Mouse (Mus musculus): ENCODE measurements around the gene Fis1.

Fis1 gene

DNA sequence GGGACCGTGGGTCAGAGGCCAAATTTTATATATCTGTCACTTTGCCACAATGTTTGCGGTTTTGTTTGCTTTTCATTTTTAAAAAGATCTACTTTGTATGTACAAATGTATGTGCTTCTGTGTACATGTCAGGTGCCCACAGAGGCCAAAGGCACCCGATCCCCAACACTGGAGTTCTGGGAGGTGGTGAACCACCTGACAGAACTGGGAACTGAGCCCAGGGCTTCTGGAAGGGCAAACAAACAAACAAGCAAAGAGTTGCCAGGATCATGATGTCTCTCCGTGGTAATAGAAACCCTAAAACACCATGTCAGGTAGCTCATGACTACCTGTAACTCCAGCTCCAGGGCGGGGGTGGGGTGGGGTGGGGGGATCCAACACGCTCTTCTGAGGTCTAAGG lies 7.0 kb downstream of the Fis1 start:
- TF ChIP-seq GATA4 (IDR thresholded peaks at IDR 0.05; ENCODE audit: insufficient replicate concordance, low read length), result no peak

DNA sequence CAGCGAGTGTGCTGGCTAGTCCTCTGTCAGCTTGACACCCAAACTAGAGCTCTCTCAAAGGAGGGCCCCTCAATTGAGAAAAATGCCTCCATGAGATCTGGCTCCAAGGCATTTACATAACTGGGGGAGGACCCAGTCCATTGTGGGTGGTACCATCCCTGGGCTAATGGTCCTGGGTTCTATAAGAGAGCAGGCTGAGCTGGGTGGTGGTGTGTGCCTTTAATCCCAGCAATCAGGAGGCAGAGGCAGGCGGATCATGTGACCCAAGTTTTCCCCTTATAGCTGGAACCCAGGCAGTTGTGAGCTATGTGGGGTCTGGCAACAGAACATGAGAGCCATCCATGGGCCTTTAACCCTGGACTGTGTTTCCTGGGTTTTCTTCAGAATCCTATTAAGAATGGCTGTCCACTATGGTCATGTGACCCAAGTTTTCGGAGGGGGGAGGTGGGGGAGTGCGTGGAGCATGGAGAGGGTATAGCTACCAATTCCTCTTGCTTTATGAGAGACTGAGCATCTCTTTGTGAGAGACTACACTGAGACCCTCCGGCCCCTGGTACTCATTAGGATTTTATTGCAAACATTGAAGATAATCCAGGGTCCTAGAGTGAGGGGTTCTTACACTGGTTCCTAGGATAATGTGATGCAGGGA lies 8.4 kb downstream of the Fis1 start:
- TF ChIP-seq GATA4 (IDR thresholded peaks at IDR 0.05; ENCODE audit: insufficient replicate concordance, low read length), result no peak

DNA sequence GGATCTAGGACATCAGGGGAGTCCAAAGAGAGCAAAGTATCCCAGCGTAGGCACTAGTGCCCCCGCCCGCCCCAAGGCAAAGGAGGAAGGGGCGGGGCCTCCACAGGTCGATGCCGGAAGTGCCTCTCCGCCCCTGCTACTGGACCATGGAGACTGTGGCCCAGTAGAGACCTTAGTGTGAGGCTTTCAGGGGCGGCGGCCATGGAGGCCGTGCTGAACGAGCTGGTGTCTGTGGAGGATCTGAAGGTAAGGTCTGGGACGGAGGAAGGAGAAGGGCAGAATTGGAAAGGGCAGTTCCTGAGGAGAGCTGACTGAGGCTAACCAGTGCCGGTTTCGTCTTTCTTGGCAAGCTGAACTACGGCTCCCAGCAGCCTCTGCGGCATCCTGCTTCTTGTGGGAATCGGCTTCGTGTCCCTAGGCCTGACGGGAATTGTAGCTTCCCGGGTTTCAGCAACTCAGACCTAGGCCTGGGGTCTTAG lies 8.9 kb downstream of the Fis1 start:
- TF ChIP-seq GATA4 (IDR thresholded peaks at IDR 0.05; ENCODE audit: insufficient replicate concordance, low read length), result no peak

DNA sequence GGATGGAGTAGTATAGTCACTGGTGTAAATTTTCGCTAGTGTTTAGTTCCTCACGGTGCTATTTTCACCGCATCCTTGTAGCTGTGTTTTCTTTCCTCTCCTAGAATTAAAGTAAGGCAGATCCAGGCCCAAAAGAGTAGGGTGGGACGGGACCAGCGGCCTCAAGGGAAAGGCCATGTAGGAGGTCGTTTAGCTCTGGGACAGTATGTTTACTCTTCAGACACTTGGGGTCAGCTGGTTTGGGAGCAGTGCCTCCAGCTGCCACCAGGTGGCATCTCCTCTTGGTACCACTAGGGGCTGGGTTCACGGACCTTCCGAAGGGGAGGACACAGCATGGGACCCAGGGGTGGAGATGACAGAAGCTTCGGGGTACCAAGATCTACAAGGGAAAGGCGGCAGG lies 9.4 kb downstream of the Fis1 start:
- TF ChIP-seq GATA4 (IDR thresholded peaks at IDR 0.05; ENCODE audit: insufficient replicate concordance, low read length), result no peak

DNA sequence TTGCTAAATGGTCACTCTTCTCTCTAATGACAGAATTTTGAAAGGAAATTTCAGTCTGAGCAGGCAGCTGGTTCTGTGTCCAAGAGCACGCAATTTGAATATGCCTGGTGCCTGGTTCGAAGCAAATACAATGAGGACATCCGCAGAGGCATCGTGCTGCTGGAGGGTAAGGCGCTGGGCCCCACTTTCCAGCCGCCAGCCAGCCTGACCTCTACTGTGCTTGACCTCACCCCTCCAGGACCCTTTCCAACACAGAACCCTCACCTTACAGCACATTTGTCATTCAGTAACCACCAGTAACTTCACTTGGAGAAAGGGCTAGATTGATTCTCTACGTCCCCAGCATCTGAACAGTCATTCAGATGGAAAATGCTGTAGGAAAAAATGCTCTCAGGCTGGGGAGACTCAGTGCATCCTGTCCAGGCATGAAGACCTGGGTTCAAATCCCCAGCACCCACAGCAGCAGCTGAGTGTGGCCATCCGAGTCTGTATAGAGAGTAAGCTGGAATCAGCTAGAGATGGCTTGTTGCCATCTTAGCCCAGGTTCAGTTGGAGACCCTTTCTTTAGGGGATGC lies 10.0 kb downstream of the Fis1 start:
- TF ChIP-seq GATA4 (IDR thresholded peaks at IDR 0.05; ENCODE audit: insufficient replicate concordance, low read length), result no peak

DNA sequence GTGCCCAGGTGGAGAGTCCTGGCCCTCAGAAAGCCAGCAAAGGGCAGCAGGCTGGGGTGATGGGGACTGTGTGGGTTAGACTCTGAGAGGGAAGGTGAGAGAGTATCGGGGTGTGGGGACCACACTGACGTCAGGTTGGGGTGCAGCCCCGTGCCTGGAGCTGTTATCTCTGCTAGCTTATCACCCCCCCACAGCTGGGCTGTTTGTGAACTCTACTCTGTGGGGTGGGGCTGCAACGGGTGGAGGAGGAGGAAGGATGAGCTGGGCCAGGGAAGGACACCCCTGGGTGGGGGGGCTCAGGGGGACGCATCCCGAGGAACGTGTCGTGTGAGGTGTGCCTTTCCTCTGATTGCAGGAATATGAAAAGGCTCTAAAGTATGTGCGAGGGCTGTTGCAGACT lies 12.1 kb downstream of the Fis1 start:
- TF ChIP-seq GATA4 (IDR thresholded peaks at IDR 0.05; ENCODE audit: insufficient replicate concordance, low read length), result no peak

DNA sequence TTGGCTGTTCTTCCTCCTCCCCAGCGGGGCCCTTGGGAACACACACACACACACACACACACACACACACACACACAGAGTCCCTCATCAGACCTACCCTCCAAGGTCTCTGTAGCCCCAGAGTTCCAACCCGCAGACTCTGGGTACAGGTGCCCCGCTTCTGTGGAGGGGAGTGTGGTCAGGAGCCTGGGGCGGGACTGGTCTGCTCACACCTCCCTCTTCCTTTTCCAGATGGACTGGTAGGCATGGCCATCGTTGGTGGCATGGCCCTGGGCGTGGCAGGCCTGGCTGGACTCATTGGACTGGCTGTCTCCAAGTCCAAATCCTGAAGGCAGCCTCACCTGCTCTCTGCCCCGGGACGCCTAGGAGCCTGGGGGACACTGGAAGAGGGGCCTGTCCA lies 12.6 kb downstream of the Fis1 start:
- TF ChIP-seq GATA4 (IDR thresholded peaks at IDR 0.05; ENCODE audit: insufficient replicate concordance, low read length), result no peak

DNA sequence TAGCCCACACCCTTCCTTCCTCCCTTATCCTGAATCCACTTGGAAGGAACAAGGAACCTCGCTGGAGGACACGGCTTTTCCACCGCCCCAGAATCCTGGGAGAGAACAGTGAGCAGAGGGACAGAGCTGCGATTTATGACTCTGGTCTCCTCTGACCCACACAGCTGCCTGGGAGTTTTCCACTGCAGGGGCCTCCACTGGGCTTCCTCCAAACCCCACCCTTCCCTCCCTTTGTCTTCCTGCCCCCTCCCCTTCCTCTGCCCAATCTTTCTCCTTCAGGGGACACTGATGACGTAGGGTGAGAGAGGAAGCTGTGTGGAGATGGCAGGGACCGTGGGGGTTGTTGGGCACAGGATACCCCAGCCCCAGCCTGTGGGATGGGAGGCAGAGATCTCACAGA lies 13.3 kb downstream of the Fis1 start, which contains the start of gene Cldn15:
TSS of gene Cldn15 (plus strand) at position 286 of the 400 bp plus-strand sequence.
- TF ChIP-seq GATA4 (IDR thresholded peaks at IDR 0.05; ENCODE audit: insufficient replicate concordance, low read length), result peak; percentile 57; the same call in 1 of the 2 replicates

DNA sequence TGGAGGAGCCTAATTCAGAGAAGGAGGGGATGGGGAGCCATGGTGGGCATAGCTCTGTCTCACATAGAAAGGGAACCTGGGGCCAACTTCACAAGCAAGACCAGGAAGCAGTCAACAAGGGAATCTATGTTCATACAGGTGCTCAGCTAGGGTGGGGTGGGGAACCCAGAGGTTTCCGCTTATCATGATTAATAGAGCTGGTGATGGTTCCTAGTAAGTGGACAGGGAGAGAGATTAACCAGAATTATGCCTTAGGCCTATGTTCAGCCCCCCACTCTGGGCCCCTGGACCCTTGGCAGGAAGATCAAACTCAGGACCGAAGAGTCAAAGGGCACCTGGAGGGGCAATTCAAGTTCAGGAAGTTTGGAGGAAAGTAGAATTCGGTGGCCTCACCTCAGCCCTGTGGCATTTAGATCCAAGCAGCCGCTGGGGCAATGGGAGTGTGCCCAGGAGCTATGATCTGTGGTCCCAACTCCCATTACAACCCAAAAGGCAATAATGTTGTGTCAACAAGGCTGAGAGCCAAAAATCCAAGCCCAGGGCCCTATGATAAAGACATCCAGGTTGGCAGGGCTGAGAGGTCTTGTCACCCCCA lies 13.9 kb downstream of the Fis1 start:
- TF ChIP-seq GATA4 (IDR thresholded peaks at IDR 0.05; ENCODE audit: insufficient replicate concordance, low read length), result no peak

DNA sequence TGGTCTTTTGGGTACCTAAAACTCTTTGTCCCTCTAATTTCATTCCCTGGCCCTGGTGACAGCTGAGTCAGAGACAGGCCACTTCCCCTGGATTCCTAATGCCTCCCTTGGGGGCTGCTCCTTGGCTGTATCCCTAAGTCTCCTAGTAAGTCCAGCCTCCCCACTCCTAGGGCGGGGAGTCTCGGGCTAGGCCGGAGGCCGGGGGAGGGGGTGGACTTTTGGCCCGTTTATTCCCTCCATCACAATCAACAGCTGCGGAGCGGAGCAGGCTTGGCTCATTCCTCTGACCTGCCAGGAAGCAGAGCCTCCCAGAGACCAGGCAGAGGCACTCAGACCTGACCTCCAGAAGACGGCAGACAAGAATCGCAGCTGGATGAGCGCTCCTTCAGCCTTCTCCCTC lies 14.5 kb downstream of the Fis1 start:
- no peak for TF ChIP-seq GATA4 (IDR thresholded peaks at IDR 0.05; ENCODE audit: insufficient replicate concordance, low read length)

DNA sequence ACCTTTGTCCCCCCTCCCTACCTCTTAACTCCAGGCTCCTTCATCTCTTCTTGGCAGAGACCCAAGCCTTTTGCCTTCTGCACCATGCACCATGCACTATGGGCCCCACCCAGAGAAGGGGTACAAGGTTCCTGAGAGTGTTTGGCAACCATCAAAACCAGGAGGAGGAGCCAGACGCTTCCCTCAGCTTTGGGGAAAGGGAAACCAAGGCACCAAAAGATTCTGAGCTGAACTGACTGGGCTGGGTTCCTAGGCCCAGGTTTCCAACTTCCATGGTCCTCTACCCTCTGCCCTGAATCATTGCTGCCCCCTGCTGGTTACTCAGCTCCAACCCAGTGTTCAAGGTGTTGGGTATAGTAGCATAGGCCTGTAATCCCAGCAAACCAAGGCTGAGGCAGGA lies 17.6 kb downstream of the Fis1 start:
- no peak for TF ChIP-seq GATA4 (IDR thresholded peaks at IDR 0.05; ENCODE audit: insufficient replicate concordance, low read length)

DNA sequence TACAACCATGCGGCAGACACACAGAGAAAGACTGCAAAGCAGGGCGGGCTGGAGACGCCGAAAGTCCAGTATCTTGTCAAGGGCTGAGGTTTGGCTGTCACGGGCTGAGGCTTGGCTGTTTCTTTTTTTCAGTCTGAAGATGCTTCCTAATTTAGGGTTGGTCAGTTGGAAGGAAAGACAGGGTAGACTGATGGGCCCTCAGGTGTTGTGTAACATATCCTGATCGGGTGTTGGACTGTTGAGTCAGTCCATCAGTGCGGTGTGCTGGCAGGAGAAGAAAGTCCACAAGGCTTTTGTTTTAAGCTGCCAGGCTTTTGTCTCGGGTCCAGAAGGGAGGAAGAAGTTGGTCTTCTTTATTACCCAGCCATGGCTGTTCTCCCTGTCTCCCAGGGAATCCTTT lies 20.6 kb downstream of the Fis1 start:
- no peak for TF ChIP-seq GATA4 (IDR thresholded peaks at IDR 0.05; ENCODE audit: insufficient replicate concordance, low read length)

DNA sequence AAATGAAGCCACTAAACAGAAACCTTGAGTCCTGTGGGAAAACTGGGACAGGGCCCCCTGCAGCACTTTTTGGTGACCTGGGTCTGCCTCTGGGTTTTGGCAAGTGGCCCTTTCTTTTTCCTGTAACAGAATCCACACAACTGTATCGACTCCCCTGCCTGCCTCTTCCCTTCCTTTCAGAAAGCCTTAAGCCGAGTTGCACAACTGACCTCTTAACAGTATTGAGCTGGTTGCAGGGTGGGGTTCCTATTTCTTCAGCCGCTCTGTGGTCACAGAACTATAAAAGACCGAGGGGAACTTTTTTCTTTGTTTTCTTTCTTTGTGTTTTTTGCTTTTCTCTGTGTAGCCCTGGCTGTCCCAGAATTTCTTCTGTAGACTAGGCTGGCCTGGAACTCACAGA lies 24.7 kb downstream of the Fis1 start:
- TF ChIP-seq GATA4 (IDR thresholded peaks at IDR 0.05; ENCODE audit: insufficient replicate concordance, low read length), result no peak

DNA sequence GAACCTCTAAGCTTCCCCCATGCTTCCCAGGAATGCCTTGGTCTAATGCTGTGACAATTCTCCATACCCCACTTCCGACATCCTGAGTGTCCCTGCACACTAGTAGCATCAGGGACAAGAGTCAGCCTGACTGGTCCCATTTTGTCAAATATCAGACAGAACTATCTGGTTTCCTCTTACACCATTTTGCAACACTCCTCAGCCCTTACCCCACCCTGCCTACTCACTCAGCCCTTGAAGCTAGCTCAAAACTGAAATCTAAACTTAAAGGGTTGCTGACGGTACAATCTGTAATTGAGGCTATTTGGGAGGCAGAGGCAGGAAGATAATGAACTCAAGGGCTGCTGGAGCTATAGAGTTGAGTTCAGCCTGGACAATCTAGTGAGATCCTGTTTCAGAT lies 26.7 kb downstream of the Fis1 start:
- no peak for TF ChIP-seq GATA4 (IDR thresholded peaks at IDR 0.05; ENCODE audit: insufficient replicate concordance, low read length)

DNA sequence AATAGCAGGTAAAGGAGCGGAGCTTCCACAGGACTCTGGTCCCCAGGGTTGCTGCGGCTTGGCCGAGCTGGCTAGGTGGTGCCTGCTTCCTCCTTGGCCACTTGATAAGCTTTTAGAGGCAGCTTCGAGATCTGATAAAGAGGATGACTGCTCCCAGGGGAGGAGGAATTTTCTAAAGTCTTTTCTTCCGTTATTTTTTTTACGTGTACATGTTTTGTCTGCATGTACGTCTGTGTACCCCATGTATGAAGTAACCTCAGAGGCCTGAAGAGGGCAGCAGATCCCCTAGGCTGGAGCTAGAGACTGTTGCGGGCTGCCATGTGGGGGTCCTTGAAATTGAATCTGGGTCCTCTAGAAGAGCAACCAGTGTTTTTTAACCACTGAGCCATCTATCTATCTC lies 27.9 kb downstream of the Fis1 start:
- no peak for TF ChIP-seq GATA4 (IDR thresholded peaks at IDR 0.05; ENCODE audit: insufficient replicate concordance, low read length)

DNA sequence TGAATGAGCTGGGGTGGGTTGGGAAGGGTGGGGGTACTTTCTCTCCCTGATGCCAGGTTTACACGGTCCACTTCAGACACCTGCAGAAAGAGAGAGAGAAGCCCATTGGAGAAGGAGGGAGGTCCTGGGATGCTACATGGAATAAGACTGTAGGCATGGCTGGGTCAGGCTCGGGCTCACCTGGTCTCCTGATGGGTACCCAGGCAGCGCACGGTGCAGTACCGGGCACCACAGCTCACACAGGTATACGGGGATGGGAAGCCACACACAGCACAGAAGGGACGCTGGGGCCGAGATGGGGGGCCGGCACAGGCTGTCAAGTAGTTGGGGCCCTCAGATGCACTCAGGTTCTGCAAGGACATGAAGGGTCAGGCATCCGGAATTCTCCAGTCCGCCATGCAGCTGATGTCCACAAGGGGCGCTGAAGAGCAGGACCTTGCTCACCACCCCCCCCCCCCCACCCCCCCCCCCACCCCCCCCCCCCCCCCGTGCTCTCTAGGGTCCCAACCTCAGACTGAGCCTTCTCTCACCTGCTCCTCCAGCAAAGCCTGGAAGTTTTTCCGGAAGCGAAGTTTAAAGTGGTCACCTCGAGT lies 29.4 kb downstream of the Fis1 start:
- TF ChIP-seq GATA4 (IDR thresholded peaks at IDR 0.05; ENCODE audit: insufficient replicate concordance, low read length), result no peak

All from liver, adult (tissue).